Mouse (Mus musculus) heart, postnatal 0 days (tissue): ENCODE data around the gene Rtraf.
A peak's percentile ranks its signal among the peaks of the same experiment; 100 is the strongest.

Experiments used
- CTCF ChIP-seq: IDR thresholded peaks from 2 replicates; pipeline ENCODE4 v1.5.1; 2016; ENCODE audit warnings: antibody characterized with exemption, control low read depth, low read depth
- EP300 ChIP-seq: IDR thresholded peaks from 2 replicates; pipeline ENCODE4 v1.6.1; 2016; ENCODE audit warnings: antibody characterized with exemption, low read depth

- TF ChIP-seq CTCF, result peak; percentile 13; the same call in 1 of the 2 replicates
- no peak for TF ChIP-seq EP300
Observed at GRCm38 (mm10) chr14:19861311-19862080, 37.9 kb upstream of the Rtraf start.
